In the genomic region with DNA sequence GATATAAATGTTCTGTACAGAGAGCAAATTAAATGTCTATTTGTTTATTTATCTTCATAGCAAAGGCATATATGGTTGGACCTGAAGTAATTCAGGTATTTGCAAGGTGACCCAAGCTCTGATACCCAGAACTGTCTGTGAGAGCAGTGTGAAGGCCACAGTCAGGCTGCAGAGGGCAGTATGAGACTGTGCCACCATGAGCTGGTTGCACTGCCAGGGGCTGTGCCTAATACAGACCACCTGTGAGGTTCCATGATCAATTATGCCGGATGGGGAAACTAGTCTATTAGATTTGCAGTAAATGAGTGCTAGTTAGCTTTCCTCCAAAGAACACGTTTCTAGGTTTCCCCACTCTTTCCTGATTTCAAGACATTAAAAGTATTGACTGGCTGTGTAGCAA, we compare ENCODE assay signal across 10 mouse cellular contexts.
DNase-seq lines count a peak whose midpoint lies in the region; ATAC-seq and TF ChIP-seq lines count a peak whose summit lies in the region.
"Had no signal": no experiment of that assay in that cellular context is flagged by ENCODE, and none has a peak within 500 bp of the region (broad histone marks: within the 10 kb centered on the region; RNA-seq: fewer than 3 reads in every experiment).

No protein-coding gene starts in this region.

- H3K27ac ChIP-seq in heart, embryonic 12.5 days (ENCODE audit: poor library complexity, severe bottlenecking): no peak overlapping the region
- H3K27ac ChIP-seq in embryonic facial prominence, embryonic 10.5 days (replicated peaks): no peak overlapping the region
- no peak overlapping the region for H3K27ac ChIP-seq in limb, embryonic 11.5 days (replicated peaks; ENCODE audit: low read depth, low read length)
- H3K27ac ChIP-seq in small intestine, adult 2 months (ENCODE audit: insufficient read depth, low read depth, low read length): no peak overlapping the region
- H3K27ac ChIP-seq: heart, embryonic 13.5 days had no signal

- ATAC-seq in heart, embryonic 12.5 days (ENCODE audit: insufficient number of reproducible peaks, low FRiP score): no peak
- no peak; the same call in 1 of the 2 replicates for ATAC-seq in limb, embryonic 11.5 days (ENCODE audit: insufficient number of reproducible peaks, low FRiP score, low TSS enrichment, low read depth)

- peak; percentile 36 for TF ChIP-seq CTCF in E14TG2a.4 (conservative IDR thresholded peaks at IDR 0.05; ENCODE audit: low read length)
- TF ChIP-seq CTCF in small intestine, adult 2 months (IDR thresholded peaks at IDR 0.05; ENCODE audit: extremely low read depth, insufficient read length, insufficient replicate concordance, low read depth, low read length): 0 out of 2 replicates have a peak, but pooled peaks have one; percentile 20

- no peak overlapping the region for H3K4me3 ChIP-seq in heart, embryonic 12.5 days
- no peak overlapping the region for H3K4me3 ChIP-seq in E14TG2a.4 (replicated peaks; ENCODE audit: low read length)
- H3K4me3 ChIP-seq in embryonic facial prominence, embryonic 10.5 days: no peak overlapping the region
- H3K4me3 ChIP-seq in limb, embryonic 11.5 days (ENCODE audit: low read depth, low read length): no peak overlapping the region
- H3K4me3 ChIP-seq in small intestine, adult 2 months (ENCODE audit: low read depth, low read length): no peak overlapping the region
- H3K4me3 ChIP-seq: heart, embryonic 13.5 days; myocyte had no signal

- H3K4me1 ChIP-seq in heart, embryonic 12.5 days (replicated peaks): peaks cover 5% of the 10 kb centered on the region
- H3K4me1 ChIP-seq in E14TG2a.4 (replicated peaks; ENCODE audit: low read depth, low read length): peaks cover 26% of the 10 kb centered on the region
- H3K4me1 ChIP-seq in embryonic facial prominence, embryonic 10.5 days: peaks cover 12% of the 10 kb centered on the region
- H3K4me1 ChIP-seq in limb, embryonic 11.5 days (ENCODE audit: control insufficient read depth, insufficient read depth, low read length): no peaks in the 10 kb centered on the region
- H3K4me1 ChIP-seq in small intestine, adult 2 months (ENCODE audit: control insufficient read depth, insufficient read depth, insufficient read length, low read length): no peaks in the 10 kb centered on the region

- no peaks in the 10 kb centered on the region for H3K9me3 ChIP-seq in heart, embryonic 12.5 days (replicated peaks)
- 0 out of 2 replicates have a peak, but pooled peaks cover 8% of the 10 kb centered on the region for H3K9me3 ChIP-seq in E14TG2a.4 (ENCODE audit: low read length)
- H3K9me3 ChIP-seq in embryonic facial prominence, embryonic 10.5 days: no peaks in the 10 kb centered on the region
- no peaks in the 10 kb centered on the region for H3K9me3 ChIP-seq in limb, embryonic 11.5 days (ENCODE audit: control insufficient read depth, low read length)
- H3K9me3 ChIP-seq: heart, embryonic 13.5 days had no signal

- intact Hi-C loops in heart, postnatal 14 days (cut with DNase I): loop anchor here (10.0 kb wide), 2 partner anchors 220 to 1560 kb away; no protein-coding TSS in a partner anchor

- peak; percentile 7 to 16 for DNase-seq in heart, postnatal 14 days
- DNase-seq in embryonic facial prominence, embryonic 10.5 days (ENCODE audit: low spot score): peak; percentile 66
- peak; percentile 74 for DNase-seq in limb, embryonic 11.5 days (ENCODE audit: low spot score)
- no peak for DNase-seq in urinary bladder, postnatal 25 days (ENCODE audit: low spot score)
- DNase-seq in right cerebral cortex, adult 18-20 months: no peak

- no peaks in the 10 kb centered on the region for H3K36me3 ChIP-seq in heart, embryonic 12.5 days
- H3K36me3 ChIP-seq in E14TG2a.4 (ENCODE audit: insufficient read depth, low read length): no peaks in the 10 kb centered on the region
- no peaks in the 10 kb centered on the region for H3K36me3 ChIP-seq in embryonic facial prominence, embryonic 10.5 days (replicated peaks)
- H3K36me3 ChIP-seq in limb, embryonic 11.5 days (ENCODE audit: control insufficient read depth, insufficient read depth, low read length): no peaks in the 10 kb centered on the region
- no peaks in the 10 kb centered on the region for H3K36me3 ChIP-seq in small intestine, adult 2 months (ENCODE audit: control insufficient read depth, insufficient read depth, low read length)
- H3K36me3 ChIP-seq: heart, embryonic 13.5 days had no signal

- no peaks in the 10 kb centered on the region for H3K27me3 ChIP-seq in heart, embryonic 12.5 days (replicated peaks)
- H3K27me3 ChIP-seq in E14TG2a.4 (ENCODE audit: insufficient read depth, low read length): no peaks in the 10 kb centered on the region
- peaks cover 5% of the 10 kb centered on the region; the same call in 1 of the 2 replicates for H3K27me3 ChIP-seq in embryonic facial prominence, embryonic 10.5 days (replicated peaks; ENCODE audit: low read depth, poor library complexity, severe bottlenecking)
- 0 out of 2 replicates have a peak, but pooled peaks cover 4% of the 10 kb centered on the region for H3K27me3 ChIP-seq in limb, embryonic 11.5 days (ENCODE audit: control insufficient read depth, insufficient read depth, low read length)
- no peaks in the 10 kb centered on the region for H3K27me3 ChIP-seq in small intestine, adult 2 months (ENCODE audit: control insufficient read depth, insufficient read depth, low read length)
- H3K27me3 ChIP-seq: heart, embryonic 13.5 days had no signal

- WGBS in heart, embryonic 12.5 days: 49% methylated on average over 2 of the region's 2 CpGs
- 31% methylated on average over 2 of the region's 2 CpGs for WGBS in embryonic facial prominence, embryonic 10.5 days
- 11% methylated on average over 2 of the region's 2 CpGs for WGBS in limb, embryonic 11.5 days
- WGBS in small intestine, adult 2 months: 57% methylated on average over 2 of the region's 2 CpGs

- no peak for TF ChIP-seq POLR2A in small intestine, adult 2 months (IDR thresholded peaks at IDR 0.05; ENCODE audit: low read depth, low read length)

- H3K4me2 ChIP-seq in heart, embryonic 12.5 days: no peak overlapping the region
- no peak overlapping the region for H3K4me2 ChIP-seq in limb, embryonic 11.5 days (ENCODE audit: low read depth, severe bottlenecking)
- H3K4me2 ChIP-seq: heart, embryonic 13.5 days had no signal

- H3K9ac ChIP-seq in heart, embryonic 12.5 days: no peak overlapping the region
- H3K9ac ChIP-seq in limb, embryonic 11.5 days (ENCODE audit: low read length): no peak overlapping the region
- H3K9ac ChIP-seq: heart, embryonic 13.5 days had no signal

Comparison
In these comparisons a context has a peak if more than half of its experiments do, and no peak if none do; other contexts are left out.
1. DNase-seq: peak in heart, postnatal 14 days (2 of 2), embryonic facial prominence, embryonic 10.5 days (single experiment) and limb, embryonic 11.5 days (single experiment); none in urinary bladder, postnatal 25 days (single experiment) and right cerebral cortex, adult 18-20 months (single experiment).